Mouse (Mus musculus) midbrain, embryonic 10.5 days (tissue): ENCODE data around the gene Fancd2os. TPM values are rescaled to one million over a fixed set of nuclear protein-coding genes. Genes with fewer than 3 reads are reported as not detected.

Experiments used
- DNase-seq: peaks from one replicate; pipeline ENCODE4 v3.0.0-alpha.2; 2017; ENCODE audit warnings: low spot score
- H3K27ac ChIP-seq: fragments of 300-500 bp; sonication (generic); replicated peaks from 2 replicates; pipeline ENCODE4 v1.5.1; 2016; ENCODE audit warnings: mild to moderate bottlenecking
- H3K27me3 ChIP-seq: fragments of 300-500 bp; sonication (generic); 2 replicates; pipeline ENCODE4 v1.6.1; 2016; ENCODE audit warnings: low read depth, mild to moderate bottlenecking; ENCODE audit not compliant: poor library complexity, severe bottlenecking
- H3K36me3 ChIP-seq: fragments of 300-500 bp; sonication (generic); 2 replicates; pipeline ENCODE4 v1.6.1; 2016; ENCODE audit warnings: mild to moderate bottlenecking, moderate library complexity
- H3K4me1 ChIP-seq: fragments of 300-500 bp; sonication (generic); 2 replicates; pipeline ENCODE4 v1.6.1; 2016
- H3K4me3 ChIP-seq: fragments of 300-500 bp; sonication (generic); 2 replicates; pipeline ENCODE4 v1.5.1; 2016; ENCODE audit warnings: mild to moderate bottlenecking, moderate library complexity
- H3K9me3 ChIP-seq: fragments of 300-500 bp; sonication (generic); replicated peaks from 2 replicates; pipeline ENCODE4 v1.6.1; 2016; ENCODE audit warnings: mild to moderate bottlenecking
- WGBS: fragments of 180-500 bp; shearing (Covaris S2); methylation state at CpG from one replicate; pipeline ENCODE4 v1.1.7; 2016; 5-methylcytosine and 5-hydroxymethylcytosine counted together
- polyA plus RNA-seq: library from polyadenylated mRNA; unstranded; fragments of >200 nt; fragmentation: Nextera tagmentation; extraction: Ambion mirVana; gene quantifications from 2 replicates; pipeline ENCODE4 v1.2.1, GENCODE M21; 2016

Fancd2os gene
- polyA plus RNA-seq, 1 experiment from 2014 or later, result 0.17 TPM

GRCm38 (mm10) chr6:113599833-113600232, 682 bp downstream of the Fancd2os start:
- H3K4me3 ChIP-seq, result no peak overlapping the region
- 75% methylated on average over 5 of the region's 5 CpGs for WGBS
- H3K4me1 ChIP-seq, result peaks cover 14% of the 10 kb centered on the region
- no peak overlapping the region; the same call in 1 of the 2 replicates for H3K27ac ChIP-seq
- no peaks in the 10 kb centered on the region for H3K9me3 ChIP-seq
- no peaks in the 10 kb centered on the region for H3K27me3 ChIP-seq
- no peak for DNase-seq
- H3K36me3 ChIP-seq, result peaks cover 19% of the 10 kb centered on the region

- no peak for DNase-seq
- Histone ChIP-seq H3K9me3 (no peaks in the 10 kb centered on the region), H3K27me3 (no peaks in the 10 kb centered on the region), H3K4me3 (no peak overlapping the region), H3K4me1 (peaks cover 10% of the 10 kb centered on the region), H3K36me3 (peaks cover 26% of the 10 kb centered on the region), H3K27ac (no peak overlapping the region)
- WGBS, result 94% methylated on average over 4 of the region's 4 CpGs
Observed at GRCm38 (mm10) chr6:113597945-113598344, 2.6 kb downstream of the Fancd2os start.

- WGBS, result 90% methylated on average over 2 of the region's 2 CpGs
- Histone ChIP-seq H3K4me3 (no peak overlapping the region), H3K9me3 (no peaks in the 10 kb centered on the region), H3K27me3 (no peaks in the 10 kb centered on the region), H3K27ac (no peak overlapping the region), H3K36me3 (peaks cover 36% of the 10 kb centered on the region), H3K4me1 (no peaks in the 10 kb centered on the region)
- DNase-seq, result no peak
Observed at GRCm38 (mm10) chr6:113592637-113593036, 7.9 kb downstream of the Fancd2os start.

- WGBS, result 83% methylated on average over 5 of the region's 5 CpGs
- H3K4me1 ChIP-seq, result no peaks in the 10 kb centered on the region
- H3K27me3 ChIP-seq, result no peaks in the 10 kb centered on the region
- H3K4me3 ChIP-seq, result no peak overlapping the region
- DNase-seq, result no peak
- H3K36me3 ChIP-seq, result peaks cover 56% of the 10 kb centered on the region
- H3K27ac ChIP-seq, result no peak overlapping the region
- no peaks in the 10 kb centered on the region for H3K9me3 ChIP-seq
Observed at GRCm38 (mm10) chr6:113586466-113587183, 13.9 kb downstream of the Fancd2os start.

- WGBS, result 93% methylated on average over 5 of the region's 5 CpGs
Observed at GRCm38 (mm10) chr6:113585065-113585464, 15.4 kb downstream of the Fancd2os start.

GRCm38 (mm10) chr6:113583023-113583422, 17.5 kb downstream of the Fancd2os start:
- Histone ChIP-seq H3K4me3 (no peak overlapping the region), H3K36me3 (peaks cover 74% of the 10 kb centered on the region), H3K4me1 (no peaks in the 10 kb centered on the region), H3K9me3 (no peaks in the 10 kb centered on the region), H3K27me3 (no peaks in the 10 kb centered on the region), H3K27ac (no peak overlapping the region)
- WGBS, result 94% methylated on average over 4 of the region's 4 CpGs
- no peak for DNase-seq

More at GRCm38 (mm10) chr6:113585065-113585464, 15.4 kb downstream of the Fancd2os start:
- Histone ChIP-seq H3K9me3 (no peaks in the 10 kb centered on the region), H3K27me3 (no peaks in the 10 kb centered on the region), H3K4me3 (no peak overlapping the region), H3K27ac (no peak overlapping the region), H3K36me3 (peaks cover 66% of the 10 kb centered on the region), H3K4me1 (no peaks in the 10 kb centered on the region)
- no peak for DNase-seq

GRCm38 (mm10) chr6:113579306-113579705, 21.2 kb downstream of the Fancd2os start:
- DNase-seq, result no peak
- H3K27ac ChIP-seq, result no peak overlapping the region
- H3K4me1 ChIP-seq, result no peaks in the 10 kb centered on the region
- no peaks in the 10 kb centered on the region for H3K9me3 ChIP-seq
- H3K4me3 ChIP-seq, result no peak overlapping the region
- peaks cover 83% of the 10 kb centered on the region for H3K36me3 ChIP-seq
- no peaks in the 10 kb centered on the region for H3K27me3 ChIP-seq
- WGBS, result 93% methylated on average over 3 of the region's 3 CpGs

- Histone ChIP-seq H3K36me3 (peaks cover 83% of the 10 kb centered on the region), H3K9me3 (no peaks in the 10 kb centered on the region), H3K4me1 (no peaks in the 10 kb centered on the region), H3K27ac (no peak overlapping the region), H3K4me3 (no peak overlapping the region), H3K27me3 (no peaks in the 10 kb centered on the region)
- WGBS, result 98% methylated on average over 6 of the region's 6 CpGs
- DNase-seq, result no peak
Observed at GRCm38 (mm10) chr6:113576044-113576443, 24.5 kb downstream of the Fancd2os start.

GRCm38 (mm10) chr6:113564557-113564956, 36.0 kb downstream of the Fancd2os start:
- H3K4me1 ChIP-seq, result no peaks in the 10 kb centered on the region
- no peak overlapping the region for H3K4me3 ChIP-seq
- H3K36me3 ChIP-seq, result peaks cover 95% of the 10 kb centered on the region
- H3K27ac ChIP-seq, result no peak overlapping the region
- WGBS, result 93% methylated on average over 1 of the region's 1 CpGs
- H3K9me3 ChIP-seq, result no peaks in the 10 kb centered on the region
- H3K27me3 ChIP-seq, result no peaks in the 10 kb centered on the region
- DNase-seq, result no peak

- Histone ChIP-seq H3K27me3 (no peaks in the 10 kb centered on the region), H3K4me3 (no peak overlapping the region), H3K4me1 (no peaks in the 10 kb centered on the region), H3K27ac (no peak overlapping the region), H3K9me3 (no peaks in the 10 kb centered on the region), H3K36me3 (peaks cover 83% of the 10 kb centered on the region)
- no peak for DNase-seq
- WGBS, result 76% methylated on average over 6 of the region's 6 CpGs
Observed at GRCm38 (mm10) chr6:113559736-113560135, 40.8 kb downstream of the Fancd2os start.

Other genes starting within 250 kb of the Fancd2os start
- 59.2 and 62.9 TPM in 2 replicates for gene Tada3, start 222.8 kb downstream of the Fancd2os start, polyA plus RNA-seq
- gene Arpc4, start 222.6 kb downstream of the Fancd2os start, polyA plus RNA-seq, result 379 and 381 TPM in 2 replicates
- 5.9 and 6.7 TPM in 2 replicates for gene Ttll3, start 211.5 kb downstream of the Fancd2os start, polyA plus RNA-seq
- 36.3 and 43.4 TPM in 2 replicates for gene Rpusd3, start 181.4 kb downstream of the Fancd2os start, polyA plus RNA-seq
- gene Cidec, start 165.0 kb downstream of the Fancd2os start, polyA plus RNA-seq, result not detected in 2 replicates
- 90.0 and 93.5 TPM in 2 replicates for gene Jagn1, start 158.1 kb downstream of the Fancd2os start, polyA plus RNA-seq
- 1.1 and 1.4 TPM in 2 replicates for gene Il17re, start 142.2 kb downstream of the Fancd2os start, polyA plus RNA-seq
- 4.4 and 5.3 TPM in 2 replicates for gene Il17rc, start 129.3 kb downstream of the Fancd2os start, polyA plus RNA-seq
- gene Creld1, start 117.4 kb downstream of the Fancd2os start, polyA plus RNA-seq, result 43.0 and 45.4 TPM in 2 replicates
- gene Prrt3, start 98.8 kb downstream of the Fancd2os start, polyA plus RNA-seq, result 2.0 and 2.3 TPM in 2 replicates
- gene Emc3, start 69.1 kb downstream of the Fancd2os start, polyA plus RNA-seq, result 82.0 and 83.4 TPM in 2 replicates
- gene Fancd2, start 69.0 kb downstream of the Fancd2os start, polyA plus RNA-seq, result 18.1 and 18.2 TPM in 2 replicates
- gene Brk1, start 4.1 kb upstream of the Fancd2os start, polyA plus RNA-seq, result 210 and 217 TPM in 2 replicates
- gene Vhl, start 23.2 kb upstream of the Fancd2os start, polyA plus RNA-seq, result 44.4 and 45.5 TPM in 2 replicates
- gene Irak2, start 37.8 kb upstream of the Fancd2os start, polyA plus RNA-seq, result 2.6 and 3.0 TPM in 2 replicates
- 0.54 and 0.76 TPM in 2 replicates for gene Tatdn2, start 96.3 kb upstream of the Fancd2os start, polyA plus RNA-seq
- gene Ghrl, start 119.2 kb upstream of the Fancd2os start, polyA plus RNA-seq, result not detected in 2 replicates
- 281 and 284 TPM in 2 replicates for gene Sec13, start 140.0 kb upstream of the Fancd2os start, polyA plus RNA-seq